Mouse (Mus musculus): ENCODE measurements around the gene Hist1h4j.
"Not testable (repeated sequence)": the region's sequence is repeated elsewhere in the genome, so short reads cannot be mapped to it uniquely, and the experiment has no call there.

Gene Hist1h4j

DNA sequence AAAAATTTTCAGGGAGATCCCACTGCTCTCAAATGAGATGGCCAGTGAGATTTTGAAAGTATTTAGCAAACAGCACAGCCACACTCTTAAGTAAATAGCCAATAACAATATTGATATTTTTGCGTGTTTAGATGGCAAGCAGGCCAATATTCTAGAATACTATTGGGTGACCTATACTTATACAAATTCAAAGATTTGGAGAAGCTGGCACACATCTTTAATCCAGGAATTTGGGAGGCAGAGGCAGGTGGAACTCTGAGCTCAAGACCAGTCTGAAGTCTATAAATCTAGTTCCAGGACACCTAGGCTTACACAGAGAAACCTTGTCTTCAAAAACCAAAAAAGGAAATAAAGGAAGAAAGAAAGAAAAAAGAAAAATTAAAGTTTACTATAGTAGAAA is 46.8 kb downstream of the Hist1h4j start:
- DNase-seq (ENCODE audit: low spot score) = no peak

DNA sequence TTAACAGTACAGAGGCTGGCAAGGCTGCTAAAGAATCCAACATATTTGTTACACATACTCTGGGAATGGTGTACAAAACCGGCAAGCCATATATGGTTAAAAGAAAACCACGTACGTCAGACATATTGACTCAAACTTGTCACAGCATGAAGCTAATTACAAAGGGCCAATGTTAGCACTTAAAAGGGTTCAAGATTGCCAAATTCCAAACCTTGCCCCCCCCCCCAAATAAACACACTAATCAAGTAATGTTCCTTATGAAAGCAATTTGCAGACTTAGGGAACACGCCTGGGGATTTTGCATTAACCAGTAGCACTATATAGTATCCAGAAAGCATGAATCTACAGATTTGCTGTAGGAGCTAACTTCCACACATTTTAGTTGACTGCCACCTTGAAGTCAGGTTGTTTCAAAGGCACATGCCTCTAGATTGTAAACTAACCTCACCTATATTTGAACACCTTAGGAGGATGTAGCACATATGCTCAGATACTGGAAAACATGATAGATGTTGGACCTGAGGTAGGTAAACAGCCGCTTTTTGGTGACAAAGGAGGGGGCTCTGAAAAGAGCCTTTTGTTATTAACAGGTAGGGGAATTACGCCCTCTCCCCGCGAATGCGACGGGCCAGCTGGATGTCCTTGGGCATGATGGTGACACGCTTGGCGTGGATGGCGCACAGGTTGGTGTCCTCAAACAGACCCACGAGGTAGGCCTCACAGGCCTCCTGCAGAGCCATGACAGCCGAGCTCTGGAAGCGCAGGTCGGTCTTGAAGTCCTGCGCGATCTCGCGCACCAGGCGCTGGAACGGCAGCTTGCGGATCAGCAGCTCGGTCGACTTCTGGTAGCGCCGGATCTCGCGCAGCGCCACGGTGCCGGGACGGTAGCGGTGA is 47.7 kb downstream of the Hist1h4j start:
- not testable (repeated sequence) for DNase-seq (ENCODE audit: low spot score)

GRCm38 (mm10) chr13:21783255-21783617 is 48.4 kb downstream of the Hist1h4j start, which contains the start of gene Hist1h3i:
TSS of gene Hist1h3i (minus strand) at chr13:21783370.
- no peak for DNase-seq (ENCODE audit: low spot score)

- no peak for DNase-seq (ENCODE audit: low spot score)
Measured at GRCm38 (mm10) chr13:21783734-21784161, 48.9 kb downstream of the Hist1h4j start.

- no peak for DNase-seq (ENCODE audit: low spot score)
Measured at GRCm38 (mm10) chr13:21784311-21784710, 49.4 kb downstream of the Hist1h4j start.

All from urinary bladder, postnatal 10 days (tissue).